Mouse (Mus musculus): ENCODE data around the gene Glcci1. TPM values are rescaled to one million over a fixed set of nuclear protein-coding genes. Genes with fewer than 3 reads are reported as not detected.

Gene Glcci1
- polyA plus RNA-seq, 1 experiment from 2014 or later: 19.4 TPM

GRCm38 (mm10) chr6:8617369-8617768, 108.0 kb downstream of the Glcci1 start:
- no peaks in the 10 kb centered on the region for H3K9me3 ChIP-seq (ENCODE audit: low read depth, low read length)
- H3K27ac ChIP-seq (ENCODE audit: low read depth): no peak overlapping the region
- H3K36me3 ChIP-seq (ENCODE audit: insufficient read depth): no peaks in the 10 kb centered on the region
- no peaks in the 10 kb centered on the region for H3K4me1 ChIP-seq (ENCODE audit: insufficient read depth)
- ATAC-seq (ENCODE audit: insufficient read depth): no peak
- TF ChIP-seq CTCF (IDR thresholded peaks at IDR 0.05; ENCODE audit: low read depth): no peak
- no peak overlapping the region for H3K4me2 ChIP-seq
- DNase-seq: no peak
- no peaks in the 10 kb centered on the region for H3K27me3 ChIP-seq (ENCODE audit: insufficient read depth, low read length)
- WGBS: 51% methylated on average over 2 of the region's 2 CpGs
- H3K4me3 ChIP-seq (ENCODE audit: low read depth, low read length): no peak overlapping the region
- H3K9ac ChIP-seq: no peak overlapping the region

GRCm38 (mm10) chr6:8619582-8620350, 110.4 kb downstream of the Glcci1 start:
- no peak overlapping the region for H3K9ac ChIP-seq
- no peak for ATAC-seq (ENCODE audit: insufficient read depth)
- H3K9me3 ChIP-seq (ENCODE audit: low read depth, low read length): no peaks in the 10 kb centered on the region
- WGBS: 68% methylated on average over 4 of the region's 4 CpGs
- no peaks in the 10 kb centered on the region for H3K4me1 ChIP-seq (ENCODE audit: insufficient read depth)
- H3K4me3 ChIP-seq (ENCODE audit: low read depth, low read length): no peak overlapping the region
- no peaks in the 10 kb centered on the region for H3K27me3 ChIP-seq (ENCODE audit: insufficient read depth, low read length)
- H3K27ac ChIP-seq (ENCODE audit: low read depth): no peak overlapping the region
- H3K4me2 ChIP-seq: no peak overlapping the region
- no peaks in the 10 kb centered on the region for H3K36me3 ChIP-seq (ENCODE audit: insufficient read depth)
- no peak for DNase-seq
- no peak for TF ChIP-seq CTCF (IDR thresholded peaks at IDR 0.05; ENCODE audit: low read depth)

DNA sequence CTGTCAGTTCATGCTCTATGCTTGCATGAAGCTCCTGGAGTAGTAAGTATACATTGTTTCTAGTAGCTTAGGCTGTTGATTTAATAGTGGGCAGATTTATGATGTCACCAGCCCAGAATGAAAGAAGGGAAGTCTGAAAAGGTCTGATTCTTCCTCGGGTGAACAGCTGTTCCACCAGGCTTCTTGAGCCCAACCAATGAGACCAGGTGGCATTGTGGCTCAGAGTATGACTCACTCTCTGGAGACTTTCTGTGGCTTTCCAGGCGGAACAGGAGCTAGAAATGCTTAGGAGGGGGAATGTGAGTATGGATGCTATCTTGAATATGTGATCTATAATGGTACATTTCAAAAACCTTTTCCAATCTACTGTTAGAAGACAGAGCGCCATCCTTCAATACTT, 113.6 kb downstream of the Glcci1 start:
- TF ChIP-seq CTCF (IDR thresholded peaks at IDR 0.05; ENCODE audit: low read depth): no peak
- DNase-seq: no peak
- WGBS: 76% methylated on average over 3 of the region's 3 CpGs
- H3K27me3 ChIP-seq (ENCODE audit: insufficient read depth, low read length): no peaks in the 10 kb centered on the region
- no peaks in the 10 kb centered on the region for H3K36me3 ChIP-seq (ENCODE audit: insufficient read depth)
- H3K4me3 ChIP-seq (ENCODE audit: low read depth, low read length): no peak overlapping the region
- H3K9ac ChIP-seq: no peak overlapping the region
- H3K27ac ChIP-seq (ENCODE audit: low read depth): no peak overlapping the region
- no peak for ATAC-seq (ENCODE audit: insufficient read depth)
- H3K9me3 ChIP-seq (ENCODE audit: low read depth, low read length): no peaks in the 10 kb centered on the region
- no peaks in the 10 kb centered on the region for H3K4me1 ChIP-seq (ENCODE audit: insufficient read depth)
- H3K4me2 ChIP-seq: no peak overlapping the region

DNA sequence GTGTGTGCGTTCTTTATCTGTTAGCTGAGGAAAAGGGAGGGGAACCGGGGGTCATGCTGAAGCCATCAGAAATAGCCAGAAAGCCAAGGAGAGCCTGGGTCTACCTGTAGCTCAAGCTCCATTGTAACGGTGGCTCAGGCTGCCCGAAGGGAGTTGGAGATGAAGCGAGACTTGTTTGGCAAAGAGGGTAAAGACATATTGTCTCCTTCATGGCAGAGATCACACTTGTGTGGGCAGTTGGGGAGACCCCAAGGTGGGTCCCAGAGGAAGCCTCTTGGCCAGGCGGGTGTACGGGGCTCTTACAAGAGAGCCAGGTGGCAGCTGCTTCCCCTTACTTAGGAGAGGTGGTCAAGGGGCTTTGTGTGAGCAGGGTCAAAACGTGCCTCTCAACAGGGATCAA, 118.8 kb downstream of the Glcci1 start:
- H3K4me3 ChIP-seq (ENCODE audit: low read depth, low read length): no peak overlapping the region
- H3K27ac ChIP-seq (ENCODE audit: low read depth): no peak overlapping the region
- no peak overlapping the region for H3K9ac ChIP-seq
- DNase-seq: no peak
- no peaks in the 10 kb centered on the region for H3K4me1 ChIP-seq (ENCODE audit: insufficient read depth)
- ATAC-seq (ENCODE audit: insufficient read depth): no peak
- TF ChIP-seq CTCF (IDR thresholded peaks at IDR 0.05; ENCODE audit: low read depth): no peak
- H3K36me3 ChIP-seq (ENCODE audit: insufficient read depth): no peaks in the 10 kb centered on the region
- no peaks in the 10 kb centered on the region for H3K27me3 ChIP-seq (ENCODE audit: insufficient read depth, low read length)
- 89% methylated on average over 8 of the region's 8 CpGs for WGBS
- H3K9me3 ChIP-seq (ENCODE audit: low read depth, low read length): no peaks in the 10 kb centered on the region
- no peak overlapping the region for H3K4me2 ChIP-seq

- DNase-seq (no peak), ATAC-seq (ENCODE audit: insufficient read depth) (no peak)
- H3K4me1 ChIP-seq (ENCODE audit: insufficient read depth): no peaks in the 10 kb centered on the region
- H3K9me3 ChIP-seq (ENCODE audit: low read depth, low read length): no peaks in the 10 kb centered on the region
- H3K4me3 ChIP-seq (ENCODE audit: low read depth, low read length): no peak overlapping the region
- H3K4me2 ChIP-seq: no peak overlapping the region
- H3K36me3 ChIP-seq (ENCODE audit: insufficient read depth): no peaks in the 10 kb centered on the region
- no peak overlapping the region for H3K9ac ChIP-seq
- H3K27ac ChIP-seq (ENCODE audit: low read depth): no peak overlapping the region
- no peaks in the 10 kb centered on the region for H3K27me3 ChIP-seq (ENCODE audit: insufficient read depth, low read length)
- no peak for TF ChIP-seq CTCF (IDR thresholded peaks at IDR 0.05; ENCODE audit: low read depth)
- 75% methylated on average over 7 of the region's 7 CpGs for WGBS
These were observed 119.4 kb downstream of the Glcci1 start for GRCm38 (mm10) chr6:8628715-8629267.

DNA sequence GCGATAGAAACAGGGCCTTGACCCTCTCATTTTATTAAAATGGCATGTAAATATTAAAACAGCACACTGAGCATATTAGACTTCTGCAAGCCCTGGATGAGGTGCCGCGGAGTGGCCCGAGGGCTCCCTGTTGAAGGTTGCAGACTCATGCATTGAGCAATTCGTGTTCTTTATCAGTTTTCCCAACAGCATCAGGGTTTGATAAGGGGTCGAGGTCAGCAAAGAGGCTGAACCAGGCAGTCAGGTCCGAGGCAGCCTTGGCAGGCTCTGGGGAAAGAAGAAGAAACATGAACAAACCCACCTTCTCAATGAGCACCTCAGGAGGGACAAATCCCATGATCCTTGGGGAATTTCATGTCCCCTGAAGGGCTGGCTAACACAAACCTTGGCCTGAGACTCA, 121.1 kb downstream of the Glcci1 start:
- no peaks in the 10 kb centered on the region for H3K36me3 ChIP-seq (ENCODE audit: insufficient read depth)
- no peak overlapping the region for H3K4me3 ChIP-seq (ENCODE audit: low read depth, low read length)
- H3K27ac ChIP-seq (ENCODE audit: low read depth): no peak overlapping the region
- H3K4me1 ChIP-seq (ENCODE audit: insufficient read depth): no peaks in the 10 kb centered on the region
- 64% methylated on average over 7 of the region's 7 CpGs for WGBS
- no peaks in the 10 kb centered on the region for H3K27me3 ChIP-seq (ENCODE audit: insufficient read depth, low read length)
- H3K9me3 ChIP-seq (ENCODE audit: low read depth, low read length): no peaks in the 10 kb centered on the region
- TF ChIP-seq CTCF (IDR thresholded peaks at IDR 0.05; ENCODE audit: low read depth): no peak
- no peak for DNase-seq
- ATAC-seq (ENCODE audit: insufficient read depth): no peak
- no peak overlapping the region for H3K9ac ChIP-seq
- H3K4me2 ChIP-seq: no peak overlapping the region

DNA sequence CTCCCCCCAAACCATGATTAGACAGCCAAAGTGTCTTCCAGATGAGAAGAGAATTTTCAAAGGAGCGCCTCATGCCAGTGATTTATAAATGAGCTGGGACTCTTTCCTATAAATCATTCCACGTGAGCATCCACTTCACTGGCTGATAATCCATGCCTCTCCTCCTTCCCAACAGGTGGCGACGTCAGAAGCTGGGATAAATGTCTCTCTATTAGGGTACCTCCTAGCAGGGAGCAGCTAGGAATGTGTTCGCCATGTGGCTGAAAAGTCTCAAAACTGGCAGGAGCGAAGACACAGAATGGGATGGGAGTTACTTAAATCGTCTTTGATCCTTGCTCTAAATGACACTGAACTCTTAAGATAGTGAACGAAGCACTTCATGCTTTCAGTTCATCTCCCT, 122.0 kb downstream of the Glcci1 start:
- DNase-seq (no peak), ATAC-seq (ENCODE audit: insufficient read depth) (no peak)
- 79% methylated on average over 8 of the region's 8 CpGs for WGBS
- no peak overlapping the region for H3K4me3 ChIP-seq (ENCODE audit: low read depth, low read length)
- H3K4me2 ChIP-seq: no peak overlapping the region
- TF ChIP-seq CTCF (IDR thresholded peaks at IDR 0.05; ENCODE audit: low read depth): no peak
- H3K9me3 ChIP-seq (ENCODE audit: low read depth, low read length): no peaks in the 10 kb centered on the region
- no peaks in the 10 kb centered on the region for H3K4me1 ChIP-seq (ENCODE audit: insufficient read depth)
- no peaks in the 10 kb centered on the region for H3K27me3 ChIP-seq (ENCODE audit: insufficient read depth, low read length)
- H3K9ac ChIP-seq: no peak overlapping the region
- no peak overlapping the region for H3K27ac ChIP-seq (ENCODE audit: low read depth)
- H3K36me3 ChIP-seq (ENCODE audit: insufficient read depth): no peaks in the 10 kb centered on the region
